Mouse (Mus musculus) spleen, adult 2 months (tissue): Measurements from ENCODE around the gene Tax1bp1.

Source experiments
- CTCF ChIP-seq: fragments of 200-500 bp; IDR thresholded peaks from 2 replicates; pipeline ENCODE4 v1.5.1; 2011; ENCODE audit warnings: mild to moderate bottlenecking, inconsistent platforms; ENCODE audit not compliant: insufficient read depth, insufficient read length, insufficient replicate concordance; ENCODE audit errors: extremely low read depth
- POLR2A ChIP-seq: fragments of 200-500 bp; IDR thresholded peaks from 2 replicates; pipeline ENCODE4 v1.6.1; 2011; ENCODE audit warnings: low read depth, low read length, inconsistent platforms

DNA sequence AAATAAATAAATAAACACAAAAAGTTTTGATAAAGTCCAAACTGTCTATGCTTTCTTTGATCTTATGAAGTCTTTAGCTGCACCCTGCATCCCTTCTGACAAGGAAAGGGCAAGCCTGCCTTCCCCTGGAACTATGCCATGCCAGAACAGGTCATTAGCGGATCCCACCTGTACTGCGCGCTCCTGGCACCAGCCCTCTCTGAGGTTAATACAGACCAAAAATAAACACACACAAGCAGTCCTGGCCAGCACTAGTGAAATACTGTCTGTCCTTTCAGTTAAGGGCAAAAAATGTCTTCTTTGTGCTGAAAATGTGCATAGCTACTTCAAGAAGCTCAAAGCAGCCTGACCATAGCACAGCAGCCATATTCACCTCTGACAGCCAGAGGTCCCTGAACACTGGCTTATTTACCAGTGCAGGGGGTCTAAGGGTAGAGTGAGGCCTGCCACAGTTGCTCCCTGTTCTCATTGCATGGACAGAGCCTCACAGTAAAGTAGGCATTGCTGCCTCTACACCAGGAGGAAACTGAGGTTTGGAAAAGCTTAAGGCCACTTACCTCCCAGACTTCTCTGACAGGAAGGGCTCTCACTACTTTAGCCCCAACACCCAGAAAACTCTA, 91.8 kb downstream of the Tax1bp1 start:
- TF ChIP-seq CTCF = no peak
- no peak for TF ChIP-seq POLR2A
